Mouse (Mus musculus) bone marrow macrophage, adult 2 months (primary cell): ENCODE data around the gene Pde1a.

Experiments used
- CTCF ChIP-seq: IDR thresholded peaks from 2 replicates; pipeline ENCODE4 v1.5.1; 2012; ENCODE audit warnings: low read depth, mild to moderate bottlenecking, low read length, moderate library complexity
- POLR2A ChIP-seq: IDR thresholded peaks from 2 replicates; pipeline ENCODE4 v1.6.1; 2012; ENCODE audit warnings: mild to moderate bottlenecking, low read depth, low read length, borderline replicate concordance

GRCm38 (mm10) chr2:79892829-79893228 is 236.4 kb downstream of the Pde1a start:
- no peak for TF ChIP-seq CTCF
- TF ChIP-seq POLR2A = no peak
